Mouse (Mus musculus): ENCODE measurements around the gene Fmnl3.

DNA sequence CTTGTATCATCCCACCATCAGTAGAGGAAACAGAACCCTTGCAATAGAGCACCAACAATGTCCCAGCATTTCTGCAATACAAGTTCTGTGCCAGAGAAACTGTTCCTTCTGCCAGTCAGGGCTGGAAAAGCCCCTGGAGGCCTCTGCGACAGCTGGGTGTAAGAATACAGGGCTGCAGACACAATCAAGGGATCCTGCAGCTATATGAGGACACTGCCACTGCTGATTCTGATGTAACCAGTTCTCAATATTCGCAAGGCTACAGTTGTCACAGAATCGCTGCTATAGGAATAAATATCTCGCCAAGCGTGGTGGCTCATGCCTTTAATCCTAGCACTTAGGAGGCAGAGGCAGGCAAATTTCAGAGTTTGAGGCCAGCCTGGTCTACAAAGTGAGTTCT is 6.0 kb upstream of the Fmnl3 start:
- TF ChIP-seq CTCF (IDR thresholded peaks at IDR 0.05; ENCODE audit: borderline replicate concordance, insufficient read depth, low read length) (no peak), POLR2A (IDR thresholded peaks at IDR 0.05; ENCODE audit: low read depth, low read length) (no peak)
